9 mouse cellular contexts compared by ENCODE assay signal in the genomic region with DNA sequence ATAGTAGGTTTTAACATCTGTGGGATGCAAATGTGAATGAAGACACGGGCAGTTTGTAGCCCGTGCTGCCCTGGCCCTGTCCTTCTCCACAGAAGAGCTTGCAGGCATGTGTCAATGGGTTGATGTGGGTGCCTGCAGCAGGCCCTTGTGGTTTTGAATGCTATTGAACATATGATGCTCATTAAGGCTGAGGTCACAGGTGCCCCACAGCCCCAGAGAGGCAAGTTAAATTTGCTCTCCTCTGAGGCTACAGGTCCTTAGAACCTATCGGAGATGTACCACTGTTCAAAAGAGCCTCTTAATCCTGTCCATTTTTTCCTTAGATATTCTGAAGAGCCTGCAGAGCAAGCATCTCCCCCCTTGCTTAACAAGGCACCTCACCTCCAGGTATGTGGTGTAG.
A peak's percentile ranks its signal among the peaks of the same experiment; 100 is the strongest.
DNase-seq lines count a peak whose midpoint lies in the region; ATAC-seq and TF ChIP-seq lines count a peak whose summit lies in the region.
"Had no signal": no experiment of that assay in that cellular context is flagged by ENCODE, and none has a peak within 500 bp of the region (broad histone marks: within the 10 kb centered on the region; RNA-seq: fewer than 3 reads in every experiment).

No protein-coding gene starts in this region.

- no peak for TF ChIP-seq CTCF in heart, postnatal 0 days (IDR thresholded peaks at IDR 0.05; ENCODE audit: low read depth)

- H3K9me3 ChIP-seq in heart, postnatal 0 days (replicated peaks; ENCODE audit: control insufficient read depth, low read length), result no peaks in the 10 kb centered on the region
- no peaks in the 10 kb centered on the region for H3K9me3 ChIP-seq in embryonic facial prominence, embryonic 13.5 days
- no peaks in the 10 kb centered on the region for H3K9me3 ChIP-seq in hindbrain, embryonic 13.5 days
- H3K9me3 ChIP-seq in midbrain, embryonic 16.5 days (replicated peaks; ENCODE audit: control insufficient read depth, low read length, poor library complexity, severe bottlenecking), result no peaks in the 10 kb centered on the region

- no peak for ATAC-seq in heart, postnatal 0 days (ENCODE audit: insufficient read depth, low read depth)
- peak; percentile 18 for ATAC-seq in embryonic facial prominence, embryonic 13.5 days (ENCODE audit: insufficient number of reproducible peaks, insufficient read depth, low FRiP score, low TSS enrichment, low read depth)
- peak; percentile 27 for ATAC-seq in hindbrain, embryonic 13.5 days (ENCODE audit: low FRiP score)
- ATAC-seq in midbrain, embryonic 16.5 days, result no peak; the same call in 1 of the 2 replicates

- TF ChIP-seq EP300 in heart, postnatal 0 days (IDR thresholded peaks at IDR 0.05; ENCODE audit: low read depth), result no peak

- 68% methylated on average over 3 of the region's 3 CpGs for WGBS in heart, postnatal 0 days
- WGBS in embryonic facial prominence, embryonic 13.5 days, result 25% methylated on average over 3 of the region's 3 CpGs
- WGBS in hindbrain, embryonic 13.5 days, result 47% methylated on average over 3 of the region's 3 CpGs
- WGBS in midbrain, embryonic 16.5 days, result 37% methylated on average over 3 of the region's 3 CpGs

- peaks cover 31% of the 10 kb centered on the region for H3K4me1 ChIP-seq in heart, postnatal 0 days (ENCODE audit: control insufficient read depth, insufficient read depth)
- peaks cover 49% of the 10 kb centered on the region for H3K4me1 ChIP-seq in embryonic facial prominence, embryonic 13.5 days
- peaks cover 45% of the 10 kb centered on the region for H3K4me1 ChIP-seq in hindbrain, embryonic 13.5 days (replicated peaks)
- peaks cover 16% of the 10 kb centered on the region for H3K4me1 ChIP-seq in midbrain, embryonic 16.5 days (ENCODE audit: control insufficient read depth, insufficient read depth, low read length)

- H3K4me3 ChIP-seq in heart, postnatal 0 days (ENCODE audit: low read depth, low read length), result no peak overlapping the region
- H3K4me3 ChIP-seq in embryonic facial prominence, embryonic 13.5 days, result no peak overlapping the region
- H3K4me3 ChIP-seq in hindbrain, embryonic 13.5 days, result no peak overlapping the region
- no peak overlapping the region for H3K4me3 ChIP-seq in midbrain, embryonic 16.5 days (ENCODE audit: low read depth, low read length)

- DNase-seq in heart, postnatal 0 days (ENCODE audit: low spot score), result no peak
- DNase-seq in heart, adult 11 months, result no peak
- DNase-seq in cerebellum, postnatal 36 days, result no peak
- no peak for DNase-seq in adrenal gland, postnatal 14 days
- no peak for DNase-seq in adrenal gland, postnatal 25 days

- H3K9ac ChIP-seq in heart, postnatal 0 days (replicated peaks; ENCODE audit: low read depth, low read length), result 0 out of 2 replicates have a peak overlapping the region, but pooled peaks have one; percentile 19
- H3K9ac ChIP-seq in embryonic facial prominence, embryonic 13.5 days, result 0 out of 2 replicates have a peak overlapping the region, but pooled peaks have one; percentile 32
- H3K9ac ChIP-seq in hindbrain, embryonic 13.5 days, result no peak overlapping the region
- H3K9ac ChIP-seq in midbrain, embryonic 16.5 days (ENCODE audit: low read depth, low read length), result no peak overlapping the region
- H3K9ac ChIP-seq: liver, embryonic 14.5 days had no signal

- no peaks in the 10 kb centered on the region for H3K27me3 ChIP-seq in heart, postnatal 0 days (ENCODE audit: control insufficient read depth, insufficient read depth, low read length)
- H3K27me3 ChIP-seq in embryonic facial prominence, embryonic 13.5 days, result no peaks in the 10 kb centered on the region
- no peaks in the 10 kb centered on the region for H3K27me3 ChIP-seq in hindbrain, embryonic 13.5 days
- no peaks in the 10 kb centered on the region for H3K27me3 ChIP-seq in midbrain, embryonic 16.5 days (ENCODE audit: control insufficient read depth, insufficient read depth, low read depth, low read length)

- H3K36me3 ChIP-seq in heart, postnatal 0 days (replicated peaks; ENCODE audit: control insufficient read depth, insufficient read depth, low read length), result no peaks in the 10 kb centered on the region
- H3K36me3 ChIP-seq in embryonic facial prominence, embryonic 13.5 days, result no peaks in the 10 kb centered on the region
- H3K36me3 ChIP-seq in hindbrain, embryonic 13.5 days, result no peaks in the 10 kb centered on the region
- H3K36me3 ChIP-seq in midbrain, embryonic 16.5 days (ENCODE audit: control insufficient read depth, insufficient read depth, low read length), result no peaks in the 10 kb centered on the region

- peak overlapping the region; percentile 52; the same call in 1 of the 2 replicates for H3K4me2 ChIP-seq in heart, postnatal 0 days (ENCODE audit: low read depth, low read length)
- peak overlapping the region; percentile 35 for H3K4me2 ChIP-seq in embryonic facial prominence, embryonic 13.5 days
- peak overlapping the region; percentile 30 for H3K4me2 ChIP-seq in hindbrain, embryonic 13.5 days
- H3K4me2 ChIP-seq in midbrain, embryonic 16.5 days (ENCODE audit: low read length), result no peak overlapping the region

- H3K27ac ChIP-seq in heart, postnatal 0 days (ENCODE audit: low read depth), result peak overlapping the region; percentile 55; the same call in 1 of the 2 replicates
- H3K27ac ChIP-seq in embryonic facial prominence, embryonic 13.5 days, result peak overlapping the region; percentile 86
- H3K27ac ChIP-seq in hindbrain, embryonic 13.5 days, result peak overlapping the region; percentile 90
- peak overlapping the region; percentile 31 for H3K27ac ChIP-seq in midbrain, embryonic 16.5 days (ENCODE audit: low read length)
- H3K27ac ChIP-seq: liver, embryonic 14.5 days had no signal

Comparison
In these comparisons a context has a peak if more than half of its experiments do, and no peak if none do; other contexts are left out.
1. ATAC-seq: peak in embryonic facial prominence, embryonic 13.5 days (single experiment) and hindbrain, embryonic 13.5 days (single experiment); none in heart, postnatal 0 days (single experiment) and midbrain, embryonic 16.5 days (single experiment).
2. H3K27ac ChIP-seq: peak in every context shown above with its lines; median percentile 90 in hindbrain, embryonic 13.5 days; 86 in embryonic facial prominence, embryonic 13.5 days; 55 in heart, postnatal 0 days; 31 in midbrain, embryonic 16.5 days.
3. H3K9ac ChIP-seq: peak in heart, postnatal 0 days (single experiment) and embryonic facial prominence, embryonic 13.5 days (single experiment); none in hindbrain, embryonic 13.5 days (single experiment) and midbrain, embryonic 16.5 days (single experiment).